Mouse (Mus musculus) left cerebral cortex, postnatal 4 days (tissue): ENCODE measurements around the gene Etv6. TPM values are rescaled to one million over a fixed set of nuclear protein-coding genes. Genes with fewer than 3 reads are reported as not detected.
A peak's percentile ranks its signal among the peaks of the same experiment; 100 is the strongest.

Experiments used
- DNase-seq: peaks from one replicate; pipeline ENCODE4 v3.0.0-alpha.2; 2022
- intact Hi-C: fragments of 180-260 bp; cut with DNase I; formaldehyde crosslinking; loops from one replicate; pipeline ENCODE4 v1.15.1; 2025
- total RNA-seq, 2 experiments: library from RNA; stranded (reverse); gene quantifications; 2 replicates each; pipeline ENCODE4 v1.2.3; 2021

The Etv6 gene
- total RNA-seq, 2 experiments from 2014 or later: 18.8 to 27.2 TPM

DNA sequence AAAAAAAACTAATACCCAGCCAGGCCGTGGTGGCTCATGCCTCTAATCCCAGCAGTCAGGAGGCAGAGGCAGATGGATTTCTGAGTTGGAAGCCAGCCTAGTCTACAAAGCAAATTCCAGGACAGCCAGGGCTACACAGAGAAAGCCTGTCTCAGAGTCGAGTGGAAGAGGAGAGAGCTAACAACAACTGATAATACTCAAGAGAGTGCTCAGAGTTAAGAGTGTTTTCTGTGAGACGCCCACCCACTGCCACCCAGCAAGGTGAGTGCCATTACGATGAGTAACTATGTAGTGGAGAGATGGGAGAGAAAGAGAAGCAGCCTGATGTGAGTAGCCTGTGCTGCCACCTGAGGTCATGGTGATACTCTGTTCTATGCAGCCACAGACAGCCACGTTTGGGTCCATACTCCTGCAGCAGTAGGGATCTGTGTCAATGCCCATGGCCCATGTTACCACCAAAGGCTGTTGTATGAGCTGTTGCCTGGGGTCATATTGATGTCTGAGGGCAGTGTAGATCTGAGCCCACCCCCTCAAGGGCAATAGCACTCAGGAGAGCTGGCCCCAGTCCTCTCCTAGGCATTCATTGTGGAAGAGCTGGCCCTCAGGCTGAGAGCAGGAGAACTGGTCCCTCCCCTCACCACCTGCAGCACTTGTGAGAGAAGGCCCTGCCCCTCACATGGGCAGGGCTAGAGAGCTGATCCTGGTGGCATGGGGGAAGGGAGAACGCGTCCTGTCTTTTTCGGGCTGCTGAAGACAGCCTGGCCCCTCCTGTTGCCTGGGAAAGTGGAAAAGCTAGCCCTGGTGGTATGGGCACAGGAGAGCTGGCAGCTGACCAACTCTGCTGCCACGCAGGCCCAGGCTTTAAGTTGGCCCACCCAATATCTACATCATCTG lies 258.4 kb downstream of the Etv6 start:
- intact Hi-C loops: no loop called here

GRCm38 (mm10) chr6:134297884-134298619 lies 262.6 kb downstream of the Etv6 start:
- no peak for DNase-seq
- intact Hi-C loops: no loop called here

More for the DNA sequence above, 258.4 kb downstream of the Etv6 start:
- peak; percentile 3 for DNase-seq

GRCm38 (mm10) chr6:134301951-134302350 lies 266.5 kb downstream of the Etv6 start:
- DNase-seq: no peak
- intact Hi-C loops: no loop called here

DNA sequence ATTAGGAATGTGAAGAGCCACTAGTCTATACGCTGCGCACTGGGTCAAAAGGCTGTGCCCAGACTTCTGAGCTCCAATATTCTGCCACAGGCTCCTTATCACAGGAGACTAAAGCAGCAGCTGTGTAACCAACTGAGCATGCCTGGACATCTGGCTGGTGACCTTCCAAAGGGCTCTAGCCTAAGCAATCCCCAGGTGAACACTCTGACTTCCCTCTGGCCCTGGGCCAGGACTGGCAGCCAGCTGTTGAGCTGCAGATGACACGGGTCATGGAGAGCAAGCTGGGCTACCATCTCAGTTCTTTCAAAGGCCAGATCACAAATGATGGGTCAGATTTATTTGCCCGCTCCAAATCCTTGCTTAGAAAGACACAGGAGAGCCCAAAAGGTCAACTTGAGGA lies 275.8 kb downstream of the Etv6 start:
- no peak for DNase-seq
- intact Hi-C loops: no loop called here

- no peak for DNase-seq
- intact Hi-C loops: no loop called here
Measured at GRCm38 (mm10) chr6:134312571-134312970, 277.1 kb downstream of the Etv6 start.

GRCm38 (mm10) chr6:134317371-134317770 lies 281.9 kb downstream of the Etv6 start:
- intact Hi-C loops: no loop called here
- peak; percentile 19 for DNase-seq

Other genes with a start within 250 kb of the Etv6 start
- not detected for gene Kap, start 181.9 kb upstream of the Etv6 start, total RNA-seq